Mouse (Mus musculus): ENCODE data around the gene Hist1h2ae.
A peak's percentile ranks its signal among the peaks of the same experiment; 100 is the strongest.

The Hist1h2ae gene

DNA sequence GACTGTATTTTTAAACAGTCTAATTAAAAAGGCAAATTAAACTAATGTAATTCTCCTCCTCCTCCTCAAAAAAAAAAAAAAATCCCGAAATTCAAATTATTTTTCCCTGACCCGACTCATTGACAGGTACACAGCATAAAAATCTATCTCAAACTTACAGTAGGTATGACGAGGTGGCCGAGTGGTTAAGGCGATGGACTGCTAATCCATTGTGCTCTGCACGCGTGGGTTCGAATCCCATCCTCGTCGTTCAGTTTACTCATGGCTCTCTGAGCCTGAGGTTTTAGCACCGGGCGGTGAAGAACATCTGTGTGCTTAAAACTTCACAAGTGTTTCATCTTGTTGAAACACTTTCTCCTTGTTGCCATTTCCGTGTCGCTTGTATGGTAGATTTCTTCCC lies 49.3 kb downstream of the Hist1h2ae start:
- DNase-seq (ENCODE audit: low spot score in 2 of 2), result peak; percentile 57 to 79
